Mouse (Mus musculus): ENCODE results near the gene Nkx6-2. TPM values are rescaled to one million over a fixed set of nuclear protein-coding genes. Genes with fewer than 3 reads are reported as not detected.

The Nkx6-2 gene
- polyA plus RNA-seq, 1 experiment from 2014 or later = 8.4 TPM

DNA sequence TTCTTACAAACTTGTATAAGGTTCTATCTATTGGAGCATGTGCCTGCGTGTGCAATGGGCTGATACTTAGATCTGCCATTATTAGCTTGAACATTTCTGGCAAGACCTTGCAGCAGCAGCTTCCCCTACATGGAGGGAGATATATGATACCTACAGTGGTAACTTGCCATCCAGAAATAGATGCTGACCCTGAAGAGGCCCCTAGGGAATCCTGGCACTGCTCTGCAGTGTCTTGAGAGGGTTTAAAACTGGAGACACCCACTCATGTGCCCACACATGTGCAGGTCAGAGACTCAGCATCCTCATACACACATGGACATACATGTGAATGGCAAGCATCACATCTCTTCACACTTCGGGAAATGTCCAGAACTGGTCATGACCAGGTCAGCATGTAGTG, 18.4 kb downstream of the Nkx6-2 start:
- TF ChIP-seq CTCF (IDR thresholded peaks at IDR 0.05; ENCODE audit: low read depth) (no peak), EP300 (optimal IDR thresholded peaks at IDR 0.05) (no peak)
- 84% methylated on average over 2 of the region's 2 CpGs for WGBS
- Histone ChIP-seq H3K9ac (ENCODE audit: low read length) (no peak overlapping the region), H3K4me1 (replicated peaks; ENCODE audit: control insufficient read depth, insufficient read depth) (no peaks in the 10 kb centered on the region), H3K4me3 (ENCODE audit: low read depth, low read length) (no peak overlapping the region), H3K27ac (replicated peaks) (no peak overlapping the region), H3K36me3 (ENCODE audit: control insufficient read depth, insufficient read depth, low read length) (peaks cover 17% of the 10 kb centered on the region), H3K9me3 (ENCODE audit: control insufficient read depth, low read length) (no peaks in the 10 kb centered on the region), H3K4me2 (replicated peaks; ENCODE audit: low read depth) (no peak overlapping the region), H3K27me3 (ENCODE audit: control insufficient read depth, insufficient read depth, low read length) (no peaks in the 10 kb centered on the region; the same call in 1 of the 2 replicates)
- ATAC-seq (ENCODE audit: low FRiP score, low TSS enrichment) = no peak
- DNase-seq (ENCODE audit: low spot score) = no peak

DNA sequence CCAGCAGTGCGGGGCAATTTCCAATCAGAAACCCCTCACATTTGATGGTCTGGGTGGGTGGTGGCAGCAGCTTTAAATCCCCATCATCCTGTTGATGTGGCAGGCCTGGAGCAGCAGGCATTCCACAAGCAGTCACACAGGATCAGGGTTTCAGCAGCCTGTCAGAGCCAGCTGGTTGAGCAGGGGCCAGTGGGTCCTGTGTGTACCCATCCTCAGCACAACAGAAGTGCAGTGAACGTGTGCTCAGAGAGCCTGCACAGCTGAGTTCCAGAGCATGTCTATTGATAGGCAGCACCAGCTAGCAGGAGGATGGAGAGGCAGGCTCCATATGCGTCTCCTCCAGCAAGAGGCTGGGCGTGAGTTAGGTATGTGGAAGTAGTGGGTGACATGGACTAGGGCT, 19.2 kb downstream of the Nkx6-2 start:
- Histone ChIP-seq H3K4me1 (replicated peaks; ENCODE audit: control insufficient read depth, insufficient read depth) (no peaks in the 10 kb centered on the region), H3K4me3 (ENCODE audit: low read depth, low read length) (no peak overlapping the region), H3K4me2 (replicated peaks; ENCODE audit: low read depth) (no peak overlapping the region), H3K27me3 (ENCODE audit: control insufficient read depth, insufficient read depth, low read length) (no peaks in the 10 kb centered on the region; the same call in 1 of the 2 replicates), H3K27ac (replicated peaks) (no peak overlapping the region), H3K9ac (ENCODE audit: low read length) (no peak overlapping the region), H3K9me3 (ENCODE audit: control insufficient read depth, low read length) (no peaks in the 10 kb centered on the region), H3K36me3 (ENCODE audit: control insufficient read depth, insufficient read depth, low read length) (peaks cover 22% of the 10 kb centered on the region)
- TF ChIP-seq EP300 (optimal IDR thresholded peaks at IDR 0.05) = no peak
- TF ChIP-seq CTCF (IDR thresholded peaks at IDR 0.05; ENCODE audit: low read depth) = no peak
- DNase-seq (ENCODE audit: low spot score) (no peak), ATAC-seq (ENCODE audit: low FRiP score, low TSS enrichment) (no peak)
- WGBS = 73% methylated on average over 4 of the region's 4 CpGs

DNA sequence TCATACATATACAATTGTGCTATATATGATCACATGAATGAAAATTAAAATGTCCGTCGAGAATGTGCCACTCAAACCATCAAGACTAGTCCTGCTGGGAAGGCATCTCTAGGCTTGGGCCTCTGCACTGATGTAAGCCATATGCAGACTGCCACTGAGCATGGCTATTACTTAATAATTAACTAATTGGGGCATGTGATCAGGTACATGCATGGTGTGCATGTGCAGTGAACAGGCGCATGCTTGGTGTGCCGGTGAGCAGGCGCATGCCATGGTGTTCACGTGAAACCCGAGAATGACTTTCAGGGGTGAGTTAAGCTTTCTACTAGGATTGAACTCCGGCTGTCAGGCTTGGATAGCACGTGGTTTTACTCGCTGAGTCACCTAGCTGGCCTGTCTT, 22.9 kb downstream of the Nkx6-2 start:
- DNase-seq (ENCODE audit: low spot score) = no peak
- Histone ChIP-seq H3K4me3 (ENCODE audit: low read depth, low read length) (no peak overlapping the region), H3K27ac (replicated peaks) (no peak overlapping the region), H3K9me3 (ENCODE audit: control insufficient read depth, low read length) (no peaks in the 10 kb centered on the region), H3K27me3 (ENCODE audit: control insufficient read depth, insufficient read depth, low read length) (no peaks in the 10 kb centered on the region), H3K36me3 (ENCODE audit: control insufficient read depth, insufficient read depth, low read length) (peaks cover 15% of the 10 kb centered on the region; the same call in 1 of the 2 replicates), H3K4me1 (replicated peaks; ENCODE audit: control insufficient read depth, insufficient read depth) (no peaks in the 10 kb centered on the region), H3K9ac (ENCODE audit: low read length) (no peak overlapping the region), H3K4me2 (replicated peaks; ENCODE audit: low read depth) (no peak overlapping the region)
- no peak for ATAC-seq (ENCODE audit: low FRiP score, low TSS enrichment)
- 91% methylated on average over 10 of the region's 10 CpGs for WGBS
- no peak for TF ChIP-seq EP300 (optimal IDR thresholded peaks at IDR 0.05)
- TF ChIP-seq CTCF (IDR thresholded peaks at IDR 0.05; ENCODE audit: low read depth) = no peak

DNA sequence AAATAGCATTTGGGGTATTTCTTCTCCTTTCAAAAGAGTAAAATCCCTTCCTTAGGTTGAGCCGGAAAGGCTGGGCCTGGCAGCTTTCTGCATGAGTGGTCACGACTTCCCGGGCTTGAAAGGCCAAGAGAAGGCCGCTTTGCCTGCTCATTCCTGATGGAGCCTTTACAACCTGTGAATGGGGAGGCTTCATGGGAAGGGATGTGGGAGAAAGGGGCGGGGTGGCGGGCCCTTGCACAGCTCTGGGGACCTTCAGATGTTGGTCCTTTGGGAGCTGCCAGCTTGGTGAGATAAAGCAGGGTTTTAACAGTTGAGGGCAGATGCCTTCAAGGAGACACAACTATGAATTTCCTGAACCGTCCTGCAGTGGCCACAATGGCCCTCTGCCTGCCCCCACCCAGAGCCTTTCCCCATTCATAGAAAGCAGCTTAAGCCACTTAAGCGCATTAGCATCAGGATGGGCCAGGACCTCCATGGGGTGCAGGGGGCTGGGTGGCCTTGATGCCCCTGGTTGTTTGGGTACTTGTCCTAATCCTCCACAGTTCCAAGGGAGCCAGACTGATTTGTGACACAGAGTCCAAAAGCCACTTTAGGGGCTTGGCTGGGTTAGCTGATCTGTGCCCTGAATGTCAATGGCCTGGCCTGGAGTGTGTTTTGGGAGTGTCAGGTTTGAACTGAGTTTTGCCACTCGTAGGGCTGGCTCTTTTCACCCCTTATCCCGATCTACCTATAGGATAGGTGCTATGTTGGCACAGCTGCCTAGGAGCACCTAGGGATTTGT, 25.7 kb downstream of the Nkx6-2 start:
- TF ChIP-seq EP300 (optimal IDR thresholded peaks at IDR 0.05) (no peak), CTCF (IDR thresholded peaks at IDR 0.05; ENCODE audit: low read depth) (no peak)
- Histone ChIP-seq H3K4me1 (replicated peaks; ENCODE audit: control insufficient read depth, insufficient read depth) (no peaks in the 10 kb centered on the region), H3K9me3 (ENCODE audit: control insufficient read depth, low read length) (no peaks in the 10 kb centered on the region), H3K27me3 (ENCODE audit: control insufficient read depth, insufficient read depth, low read length) (no peaks in the 10 kb centered on the region), H3K9ac (ENCODE audit: low read length) (no peak overlapping the region), H3K36me3 (ENCODE audit: control insufficient read depth, insufficient read depth, low read length) (peaks cover 11% of the 10 kb centered on the region; the same call in 1 of the 2 replicates), H3K4me3 (ENCODE audit: low read depth, low read length) (no peak overlapping the region), H3K27ac (replicated peaks) (no peak overlapping the region), H3K4me2 (replicated peaks; ENCODE audit: low read depth) (no peak overlapping the region)
- ATAC-seq (ENCODE audit: low FRiP score, low TSS enrichment) (no peak), DNase-seq (ENCODE audit: low spot score) (no peak)
- WGBS = 66% methylated on average over 10 of the region's 10 CpGs

DNA sequence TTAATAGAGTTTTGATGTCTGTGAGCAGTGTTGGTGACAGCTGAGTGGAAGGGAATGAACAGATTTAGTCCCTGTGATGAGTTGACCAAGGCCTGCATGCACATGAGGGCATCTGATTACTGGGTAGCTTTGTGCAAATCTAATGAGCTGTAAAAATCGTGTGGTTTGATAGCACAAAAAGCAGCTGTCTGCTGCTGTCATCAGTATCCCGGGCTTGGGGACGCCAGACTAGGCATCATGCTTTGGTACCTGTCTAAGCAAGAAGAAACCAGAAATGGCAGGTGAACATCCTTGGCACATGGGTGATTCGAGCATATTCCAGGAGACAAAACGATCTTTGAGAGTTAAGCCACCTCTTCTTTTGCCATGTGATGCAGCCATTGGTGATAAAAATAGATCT, 26.3 kb downstream of the Nkx6-2 start:
- Histone ChIP-seq H3K36me3 (ENCODE audit: control insufficient read depth, insufficient read depth, low read length) (peaks cover 11% of the 10 kb centered on the region; the same call in 1 of the 2 replicates), H3K27me3 (ENCODE audit: control insufficient read depth, insufficient read depth, low read length) (no peaks in the 10 kb centered on the region), H3K4me3 (ENCODE audit: low read depth, low read length) (no peak overlapping the region), H3K9ac (ENCODE audit: low read length) (no peak overlapping the region), H3K4me1 (replicated peaks; ENCODE audit: control insufficient read depth, insufficient read depth) (no peaks in the 10 kb centered on the region), H3K9me3 (ENCODE audit: control insufficient read depth, low read length) (no peaks in the 10 kb centered on the region), H3K4me2 (replicated peaks; ENCODE audit: low read depth) (no peak overlapping the region), H3K27ac (replicated peaks) (no peak overlapping the region)
- DNase-seq (ENCODE audit: low spot score) (no peak), ATAC-seq (ENCODE audit: low FRiP score, low TSS enrichment) (no peak)
- WGBS = 73% methylated on average over 5 of the region's 5 CpGs
- TF ChIP-seq EP300 (optimal IDR thresholded peaks at IDR 0.05) = no peak
- no peak for TF ChIP-seq CTCF (IDR thresholded peaks at IDR 0.05; ENCODE audit: low read depth)

DNA sequence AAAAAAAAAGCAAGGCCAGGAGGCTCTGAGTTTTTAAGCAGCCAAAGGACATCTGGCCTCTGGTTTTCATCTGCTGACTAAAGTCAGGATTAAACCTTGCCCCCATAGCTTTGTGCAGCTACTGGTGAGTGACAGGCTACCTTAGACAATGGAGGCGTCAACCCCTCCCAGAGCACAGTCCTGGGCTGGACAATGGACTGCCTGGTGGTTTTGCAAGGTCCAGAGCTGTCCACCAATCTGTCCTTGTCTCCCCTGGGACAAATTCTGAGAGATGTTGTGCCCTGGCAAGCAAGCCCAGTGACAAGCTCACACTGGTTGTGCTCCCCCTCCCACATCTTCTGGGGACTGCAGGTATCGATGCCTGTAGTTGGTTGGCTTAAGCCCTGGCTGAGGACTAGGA, 31.1 kb downstream of the Nkx6-2 start:
- Histone ChIP-seq H3K4me2 (replicated peaks; ENCODE audit: low read depth) (no peak overlapping the region), H3K36me3 (ENCODE audit: control insufficient read depth, insufficient read depth, low read length) (peaks cover 3% of the 10 kb centered on the region; the same call in 1 of the 2 replicates), H3K4me3 (ENCODE audit: low read depth, low read length) (no peak overlapping the region), H3K9ac (ENCODE audit: low read length) (no peak overlapping the region), H3K4me1 (replicated peaks; ENCODE audit: control insufficient read depth, insufficient read depth) (no peaks in the 10 kb centered on the region), H3K9me3 (ENCODE audit: control insufficient read depth, low read length) (no peaks in the 10 kb centered on the region), H3K27me3 (ENCODE audit: control insufficient read depth, insufficient read depth, low read length) (no peaks in the 10 kb centered on the region), H3K27ac (replicated peaks) (no peak overlapping the region)
- DNase-seq (ENCODE audit: low spot score) = no peak
- no peak for ATAC-seq (ENCODE audit: low FRiP score, low TSS enrichment)
- 80% methylated on average over 2 of the region's 2 CpGs for WGBS
- TF ChIP-seq CTCF (IDR thresholded peaks at IDR 0.05; ENCODE audit: low read depth) = no peak
